Mouse (Mus musculus): Measurements from ENCODE around the gene Tmem9b.

Gene Tmem9b

DNA sequence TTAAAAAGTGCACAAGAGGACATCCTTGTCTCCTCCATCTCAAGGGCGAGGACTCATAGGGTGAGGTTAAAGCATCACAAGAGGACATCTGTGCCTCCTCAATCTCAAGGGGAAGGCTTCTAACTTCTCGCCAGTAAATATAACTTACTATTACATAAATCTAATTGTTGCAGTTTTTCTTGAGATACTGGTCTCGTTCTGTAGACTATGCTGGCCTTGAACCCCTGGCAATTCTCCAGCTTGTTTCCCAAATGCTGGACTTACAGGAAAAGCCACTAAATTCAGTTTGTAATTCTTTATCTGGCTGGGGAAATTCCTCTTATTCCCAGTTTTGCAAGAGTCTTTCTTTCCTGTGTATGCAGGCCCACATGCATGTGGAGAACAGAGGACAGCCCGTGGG, 17.9 kb downstream of the Tmem9b start:
- no peak for DNase-seq

GRCm38 (mm10) chr7:109731626-109732025, 21.0 kb downstream of the Tmem9b start, which contains the start of gene Ascl3:
TSS of gene Ascl3 (minus strand) at chr7:109731726.
- DNase-seq, result no peak

DNA sequence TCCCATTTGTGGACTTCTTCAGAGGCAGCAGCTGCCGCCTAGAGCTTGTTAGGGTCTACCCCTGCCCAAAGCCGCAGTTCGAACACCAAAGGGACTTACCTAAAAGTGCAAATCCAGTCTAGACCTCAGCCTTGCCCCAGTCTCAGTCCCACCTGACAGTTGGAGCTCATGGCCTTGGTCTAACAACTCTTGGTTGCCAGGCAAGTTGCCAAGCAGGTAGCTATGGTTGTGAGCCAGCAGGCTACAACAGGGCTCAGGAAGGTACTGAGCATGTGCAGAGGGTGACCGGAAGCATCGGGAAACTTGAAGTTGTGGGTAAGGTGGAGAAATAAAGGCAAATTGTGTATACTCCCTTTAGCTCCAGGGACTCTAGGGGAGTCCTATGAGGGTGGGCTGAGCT, 29.0 kb downstream of the Tmem9b start, which contains the start of gene BC051019:
BC051019 (minus strand) TSS at position 154 of the 400 bp plus-strand sequence.
- no peak for DNase-seq

- no peak for DNase-seq
Measured at GRCm38 (mm10) chr7:109723114-109723513, 29.6 kb downstream of the Tmem9b start.

DNA sequence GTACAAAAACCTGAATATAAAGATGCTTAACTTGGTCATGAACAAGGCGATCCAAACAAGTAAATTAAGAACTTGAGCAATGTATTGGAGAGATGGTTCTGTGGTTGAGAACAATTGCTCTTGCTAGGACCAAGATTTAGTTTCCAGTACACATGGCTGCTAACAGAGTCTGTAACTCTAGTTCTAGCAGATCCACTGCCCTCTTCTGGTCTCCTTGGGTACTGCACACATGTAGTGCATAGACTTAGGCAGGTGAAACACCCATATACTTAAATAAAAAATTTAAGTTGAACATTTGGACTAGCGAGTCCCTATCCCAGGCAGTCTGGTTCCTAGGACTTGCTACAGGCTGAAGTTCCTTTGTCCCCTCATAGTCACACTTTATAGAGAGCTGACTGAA, 30.1 kb downstream of the Tmem9b start:
- no peak for DNase-seq

- DNase-seq, result peak; percentile 31 to 42
Measured at GRCm38 (mm10) chr7:109719286-109719685, 33.4 kb downstream of the Tmem9b start.

DNA sequence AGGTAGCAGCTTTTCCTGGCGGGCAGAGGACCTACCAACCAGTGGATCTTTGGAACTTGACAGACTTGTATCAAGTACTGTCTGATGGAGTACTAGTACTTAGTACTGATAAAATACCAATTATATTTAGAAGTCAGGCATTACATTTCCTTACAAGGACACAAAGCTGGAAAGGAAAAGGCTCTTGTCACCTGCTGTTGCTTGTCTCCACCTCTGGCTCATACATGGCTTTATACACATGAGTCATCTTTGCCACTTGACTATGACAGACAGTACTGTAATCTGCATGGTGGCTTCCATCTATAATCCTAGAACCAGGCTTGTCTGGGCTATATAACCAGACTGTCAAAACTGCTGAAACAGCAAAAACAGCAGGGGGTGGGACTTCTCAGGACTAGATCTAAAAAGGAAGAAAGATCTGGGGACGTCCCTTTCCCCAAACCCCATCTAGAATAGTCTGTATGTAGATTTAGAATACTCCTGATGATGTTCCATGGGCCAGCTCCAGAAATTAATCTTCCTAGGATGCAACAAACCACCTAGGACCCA, 39.2 kb downstream of the Tmem9b start:
- DNase-seq, result no peak

DNA sequence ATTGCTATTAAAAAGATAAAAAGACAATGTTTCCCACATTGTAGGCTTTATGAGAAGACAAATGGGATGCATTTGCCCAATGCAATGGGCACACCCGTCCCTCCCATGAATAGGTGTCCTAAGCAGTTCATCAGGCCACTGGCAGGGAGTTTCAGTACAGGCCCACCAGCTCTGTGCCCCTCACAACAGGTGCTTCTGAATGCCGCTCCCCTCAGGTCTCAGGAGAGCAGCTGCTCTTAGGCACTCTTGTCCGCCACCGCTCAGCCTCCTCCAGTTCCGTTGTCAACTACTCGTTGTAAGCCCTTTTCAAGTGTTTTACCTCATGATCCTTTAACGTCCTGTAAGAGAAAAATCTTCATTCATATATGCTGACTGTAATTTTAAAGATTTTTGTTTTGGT, 40.5 kb downstream of the Tmem9b start:
- no peak for DNase-seq

GRCm38 (mm10) chr7:109710069-109710468, 42.6 kb downstream of the Tmem9b start:
- DNase-seq, result no peak

- DNase-seq, result no peak
Measured at GRCm38 (mm10) chr7:109708961-109709382, 43.7 kb downstream of the Tmem9b start.

GRCm38 (mm10) chr7:109707023-109707785, 45.5 kb downstream of the Tmem9b start:
- peak; percentile 78 to 79 for DNase-seq

GRCm38 (mm10) chr7:109704461-109704860, 48.2 kb downstream of the Tmem9b start:
- no peak for DNase-seq

DNA sequence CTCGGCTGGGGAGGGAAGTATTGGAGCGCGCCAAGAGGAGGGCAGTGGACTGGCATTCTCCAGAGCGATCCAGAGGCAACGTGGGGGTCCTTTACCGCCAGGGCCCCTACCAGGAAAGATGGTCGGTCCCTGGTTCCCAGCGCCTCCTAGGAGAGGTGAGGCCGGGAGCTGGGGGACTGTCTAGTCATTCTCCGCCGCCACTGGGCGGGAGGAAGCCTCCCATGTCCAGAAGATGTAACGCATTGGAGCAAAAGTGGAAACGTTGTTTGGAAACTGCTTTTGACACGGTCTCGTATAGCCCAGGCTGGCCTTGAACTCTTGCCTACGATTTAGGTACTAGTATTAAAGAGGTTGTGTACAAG, 48.7 kb downstream of the Tmem9b start:
- DNase-seq, result no peak

DNA sequence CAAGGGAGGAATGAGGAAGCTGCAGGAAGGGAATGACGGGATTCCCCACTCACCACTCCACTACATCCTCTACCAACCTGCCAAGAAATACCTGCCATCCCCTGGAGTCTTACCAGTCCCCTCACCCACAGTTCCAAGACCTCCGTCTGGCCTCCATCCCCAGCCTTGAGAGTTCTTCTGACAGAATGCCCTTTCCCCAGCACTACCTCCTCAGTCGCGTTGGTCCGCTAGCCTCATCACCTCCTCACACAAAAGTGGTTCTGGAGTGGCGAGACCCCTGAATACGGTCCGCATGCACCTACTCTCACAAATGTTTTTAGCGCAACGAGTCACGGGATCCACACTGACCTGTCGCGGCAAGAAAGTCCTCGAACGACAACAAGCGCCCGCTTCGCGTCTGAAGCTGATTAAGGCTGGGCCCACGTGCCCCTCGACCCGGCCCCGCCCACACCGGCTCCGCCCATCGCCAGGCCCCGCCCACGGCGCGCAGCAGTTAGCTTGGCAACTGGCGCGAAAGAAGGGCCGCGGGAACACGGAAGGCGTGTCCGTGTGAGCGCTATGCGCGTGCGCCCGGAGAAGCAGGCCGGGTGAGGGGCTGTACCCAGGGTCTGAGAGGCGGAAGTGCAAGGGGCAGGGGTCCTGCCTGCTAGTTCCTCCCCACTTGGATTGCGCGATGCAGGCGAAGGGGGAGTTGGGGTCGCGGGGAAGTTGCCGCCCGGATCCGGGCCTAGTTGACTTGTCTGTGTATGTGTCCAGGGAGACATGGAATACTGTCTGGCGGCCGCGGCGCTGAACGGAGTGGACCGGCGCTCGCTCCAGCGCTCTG, 49.3 kb downstream of the Tmem9b start, which contains the start of the genes St5 and Akip1:
St5 (minus strand) TSS at position 416 of the 826 bp plus-strand sequence.
Akip1 (plus strand) TSS at position 501 of the 826 bp plus-strand sequence.
- peak; percentile 86 to 87 for DNase-seq

DNA sequence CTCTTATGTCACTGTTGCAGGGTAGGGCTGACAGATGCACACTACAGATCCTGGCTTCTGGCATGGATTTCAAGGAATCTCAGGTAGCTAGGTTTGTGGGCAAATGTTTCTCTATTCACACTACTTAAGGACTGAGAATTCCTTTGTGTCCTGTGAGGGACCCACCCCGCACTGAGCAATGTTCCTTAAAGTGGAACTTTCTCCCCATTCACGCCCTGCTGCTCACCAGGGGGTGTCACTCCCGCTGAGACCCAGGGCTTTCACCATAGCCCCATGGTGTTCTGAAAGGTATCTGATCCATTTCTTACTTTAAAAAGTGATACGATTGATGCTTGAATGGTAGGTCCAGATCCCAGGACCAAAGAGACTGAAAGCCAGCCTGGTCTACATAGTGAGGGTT, 50.0 kb downstream of the Tmem9b start:
- DNase-seq, result peak in 1 of 2 experiments; percentile 17

DNA sequence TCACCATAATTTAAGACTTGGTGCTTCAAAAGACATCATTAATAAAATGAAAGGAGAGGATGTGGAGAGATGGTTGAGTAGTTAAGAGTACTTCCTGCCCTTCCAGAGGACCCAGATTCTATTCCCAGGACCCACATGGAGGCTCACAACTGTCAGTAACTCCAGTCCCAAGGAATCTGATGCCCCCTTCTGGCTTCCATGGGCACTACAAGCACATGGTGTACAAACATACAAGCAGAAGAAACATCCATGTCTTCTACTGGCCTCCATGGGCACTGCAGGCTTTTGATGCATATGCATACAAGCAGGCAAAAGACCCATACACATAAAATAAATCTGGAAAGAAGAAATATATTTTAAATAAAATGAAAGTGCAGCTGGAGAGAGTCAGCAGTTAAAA, 52.5 kb downstream of the Tmem9b start:
- DNase-seq, result no peak

- no peak for DNase-seq
Measured at GRCm38 (mm10) chr7:109695339-109695726, 57.3 kb downstream of the Tmem9b start.

DNA sequence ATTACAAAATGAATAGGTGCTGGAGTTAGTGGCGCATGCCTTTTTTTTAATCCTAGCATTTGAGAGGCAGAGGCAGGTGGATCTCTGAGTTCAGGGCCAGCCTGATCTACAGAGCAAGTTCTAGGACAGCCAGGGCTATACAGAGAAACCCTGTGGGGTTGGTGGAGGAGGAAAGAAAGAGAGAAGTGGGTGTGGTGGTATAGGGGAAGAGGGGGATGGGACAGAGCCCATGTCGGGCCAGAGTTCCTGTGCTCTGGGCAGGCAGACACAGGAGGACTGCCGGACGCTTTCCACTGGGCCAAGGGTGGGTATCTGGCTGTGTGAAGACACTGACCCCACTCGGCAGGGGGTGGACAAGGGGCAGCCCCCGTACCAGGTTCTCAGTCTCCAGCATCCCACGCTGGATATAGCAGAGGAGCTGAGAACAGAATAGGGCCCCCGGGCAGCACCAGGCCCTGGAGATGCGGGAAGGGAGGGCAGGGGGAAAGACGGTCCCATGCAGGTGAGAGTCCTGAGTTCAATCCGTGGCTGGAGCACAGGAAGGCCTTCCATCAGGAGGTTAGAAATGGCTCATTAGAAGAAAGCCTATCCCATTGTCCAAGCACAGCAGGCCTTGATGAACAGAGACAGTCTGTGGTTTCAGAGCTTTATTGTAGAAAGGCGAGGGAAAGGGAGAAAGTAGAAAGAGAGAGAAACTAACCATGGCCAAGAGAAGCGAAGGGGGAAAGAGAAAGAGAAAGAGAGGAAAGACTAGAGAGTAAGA, 57.9 kb downstream of the Tmem9b start:
- DNase-seq, result no peak

GRCm38 (mm10) chr7:109690961-109691360, 61.7 kb downstream of the Tmem9b start:
- DNase-seq, result no peak

DNA sequence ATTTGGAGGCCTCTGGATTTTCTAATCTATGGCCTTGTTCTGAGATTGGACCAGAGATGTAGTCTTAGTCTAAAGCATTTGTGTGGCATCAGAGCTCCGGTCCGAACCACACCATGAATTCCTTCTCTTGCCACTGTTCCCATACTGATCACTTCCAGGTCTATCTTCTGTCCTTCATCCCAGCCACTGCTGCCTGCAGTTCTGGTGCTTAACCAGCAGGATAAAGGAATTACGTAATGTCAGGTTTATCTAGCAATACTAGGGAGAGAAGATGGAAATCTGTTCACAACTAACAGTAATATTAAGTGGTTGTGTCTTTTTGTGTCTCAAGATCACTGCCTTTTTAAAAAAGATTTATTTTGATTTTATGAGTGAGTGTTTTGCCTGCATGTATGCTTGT, 62.6 kb downstream of the Tmem9b start:
- DNase-seq, result no peak

DNA sequence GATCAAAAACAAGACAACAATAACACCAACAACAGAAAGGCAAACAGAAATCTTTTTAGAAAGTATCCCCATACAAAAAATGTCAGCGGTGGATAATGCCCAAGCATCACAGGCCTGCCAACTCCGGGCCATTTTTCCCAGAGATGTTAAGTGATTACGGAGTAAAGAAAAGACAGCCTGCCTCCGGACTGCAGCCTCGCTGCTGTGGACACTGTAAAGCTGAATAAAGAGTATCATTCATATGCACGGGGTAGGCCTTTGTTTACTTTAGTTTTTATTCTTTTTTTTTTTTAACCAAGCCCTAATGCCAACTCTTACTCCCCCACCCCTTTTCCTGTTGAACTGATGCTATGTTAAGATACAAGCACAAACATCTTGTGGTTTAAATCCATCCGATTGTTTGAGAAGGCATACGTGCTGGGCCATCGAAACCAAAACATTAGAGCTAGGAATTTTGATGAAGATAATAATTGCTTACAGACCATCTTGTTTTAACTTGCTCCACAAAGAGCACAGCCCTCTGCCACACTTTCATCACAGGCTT, 66.0 kb downstream of the Tmem9b start:
- DNase-seq, result no peak

Measured in cerebellum, adult 18-20 months (tissue).